Mouse (Mus musculus) C2C12 (cell line): ENCODE measurements around the gene Tubg2.

ENCODE experiments used
- CEBPB ChIP-seq: IDR thresholded peaks from one replicate; pipeline ENCODE4 v1.6.1; 2011; ENCODE audit warnings: low read depth, mild to moderate bottlenecking, control low read depth, moderate library complexity
- CTCF ChIP-seq: IDR thresholded peaks from one replicate; pipeline ENCODE4 v1.5.1; 2011; ENCODE audit not compliant: control insufficient read depth, insufficient read depth, insufficient read length
- MAX ChIP-seq: IDR thresholded peaks from one replicate; pipeline ENCODE4 v1.6.1; 2011; ENCODE audit warnings: mild to moderate bottlenecking, control low read depth
- MYOD1 ChIP-seq: IDR thresholded peaks from one replicate; pipeline ENCODE4 v1.6.1; 2011; ENCODE audit warnings: low read depth; ENCODE audit not compliant: control insufficient read depth, insufficient read length
- MYOG ChIP-seq: IDR thresholded peaks from one replicate; pipeline ENCODE4 v1.6.1; 2011; ENCODE audit not compliant: control insufficient read depth, insufficient read length; ENCODE audit errors: extremely low read depth
- USF1 ChIP-seq: IDR thresholded peaks from one replicate; pipeline ENCODE4 v1.6.1; 2011; ENCODE audit warnings: low read depth, mild to moderate bottlenecking, control low read depth, moderate library complexity

GRCm38 (mm10) chr11:101131701-101132100 lies 24.0 kb upstream of the Tubg2 start:
- TF ChIP-seq CTCF (no peak), USF1 (no peak), MYOD1 (no peak), MYOG (no peak), MAX (no peak), CEBPB (no peak)
